Mouse (Mus musculus) limb, embryonic 11.5 days (tissue): ENCODE measurements around the gene Sorbs1. TPM values are rescaled to one million over a fixed set of nuclear protein-coding genes. Genes with fewer than 3 reads are reported as not detected.
A peak's percentile ranks its signal among the peaks of the same experiment; 100 is the strongest.

ENCODE experiments used
- ATAC-seq: fragments of 200-750 bp; cut with Nextera tagmentation; 2 replicates; pipeline ENCODE4 v1.8.0; 2017; ENCODE audit warnings: low read depth; ENCODE audit not compliant: insufficient number of reproducible peaks, low FRiP score, low TSS enrichment
- DNase-seq: peaks from one replicate; pipeline ENCODE4 v3.0.0-alpha.2; 2015; ENCODE audit warnings: low spot score
- H3K27ac ChIP-seq: fragments of 300-500 bp; sonication (generic); replicated peaks from 2 replicates; pipeline ENCODE4 v1.5.1; 2014; ENCODE audit warnings: low read depth, mild to moderate bottlenecking, low read length
- H3K27me3 ChIP-seq: fragments of 300-500 bp; sonication (generic); 2 replicates; pipeline ENCODE4 v1.6.1; 2014; ENCODE audit warnings: mild to moderate bottlenecking, low read length, mixed read lengths; ENCODE audit not compliant: control insufficient read depth, insufficient read depth
- H3K36me3 ChIP-seq: fragments of 300-500 bp; sonication (generic); 2 replicates; pipeline ENCODE4 v1.6.1; 2014; ENCODE audit warnings: mild to moderate bottlenecking, low read length, moderate library complexity, mixed read lengths; ENCODE audit not compliant: control insufficient read depth, insufficient read depth
- H3K4me1 ChIP-seq: fragments of 300-500 bp; sonication (generic); 2 replicates; pipeline ENCODE4 v1.6.1; 2014; ENCODE audit warnings: low read length, mixed read lengths; ENCODE audit not compliant: control insufficient read depth, insufficient read depth
- H3K4me2 ChIP-seq: fragments of 300-500 bp; sonication (generic); 2 replicates; pipeline ENCODE4 v1.6.1; 2014; ENCODE audit warnings: low read depth, mild to moderate bottlenecking, moderate library complexity; ENCODE audit not compliant: severe bottlenecking
- H3K4me3 ChIP-seq: fragments of 300-500 bp; sonication (generic); 2 replicates; pipeline ENCODE4 v1.5.1; 2014; ENCODE audit warnings: low read depth, low read length
- H3K9ac ChIP-seq: fragments of 300-500 bp; sonication (generic); 2 replicates; pipeline ENCODE4 v1.6.1; 2014; ENCODE audit warnings: mild to moderate bottlenecking, low read length
- H3K9me3 ChIP-seq: fragments of 300-500 bp; sonication (generic); 2 replicates; pipeline ENCODE4 v1.6.1; 2016; ENCODE audit warnings: low read length; ENCODE audit not compliant: control insufficient read depth
- WGBS: fragments of 180-500 bp; shearing (Covaris S2); extraction: QIAGEN DNeasy Blood & Tissue Kit; methylation state at CpG from one replicate; pipeline ENCODE4 v1.1.7; 2014; 5-methylcytosine and 5-hydroxymethylcytosine counted together
- polyA plus RNA-seq: library from polyadenylated mRNA; unstranded; fragments of >200 nt; fragmentation: Nextera tagmentation; extraction: Ambion mirVana; gene quantifications from 2 replicates; pipeline ENCODE4 v1.2.1, GENCODE M21; 2014

Gene Sorbs1
- polyA plus RNA-seq, 1 experiment from 2014 or later, result 25.8 TPM

- 85% methylated on average over 9 of the region's 9 CpGs for WGBS
- Histone ChIP-seq H3K4me1 (no peaks in the 10 kb centered on the region), H3K27me3 (no peaks in the 10 kb centered on the region), H3K9ac (no peak overlapping the region), H3K4me3 (no peak overlapping the region), H3K36me3 (no peaks in the 10 kb centered on the region), H3K9me3 (no peaks in the 10 kb centered on the region), H3K4me2 (no peak overlapping the region), H3K27ac (no peak overlapping the region)
- DNase-seq, result no peak
- no peak for ATAC-seq
These were observed 12.9 kb upstream of the Sorbs1 start for GRCm38 (mm10) chr19:40526367-40527014.

GRCm38 (mm10) chr19:40523431-40524005 lies 9.9 kb upstream of the Sorbs1 start:
- WGBS, result 77% methylated on average over 8 of the region's 8 CpGs
- H3K27me3 ChIP-seq, result no peaks in the 10 kb centered on the region
- H3K9ac ChIP-seq, result no peak overlapping the region
- no peaks in the 10 kb centered on the region for H3K9me3 ChIP-seq
- ATAC-seq, result no peak
- no peak overlapping the region for H3K27ac ChIP-seq
- H3K4me3 ChIP-seq, result no peak overlapping the region
- DNase-seq, result no peak
- no peak overlapping the region for H3K4me2 ChIP-seq
- no peaks in the 10 kb centered on the region for H3K36me3 ChIP-seq
- H3K4me1 ChIP-seq, result no peaks in the 10 kb centered on the region

- Histone ChIP-seq H3K27ac (no peak overlapping the region), H3K27me3 (no peaks in the 10 kb centered on the region), H3K4me1 (no peaks in the 10 kb centered on the region), H3K4me3 (no peak overlapping the region), H3K9me3 (no peaks in the 10 kb centered on the region), H3K9ac (no peak overlapping the region), H3K36me3 (no peaks in the 10 kb centered on the region), H3K4me2 (no peak overlapping the region)
- no peak for DNase-seq
- WGBS, result 85% methylated on average over 5 of the region's 5 CpGs
- ATAC-seq, result no peak
These were observed 6.8 kb upstream of the Sorbs1 start for GRCm38 (mm10) chr19:40520403-40520802.

- no peaks in the 10 kb centered on the region for H3K36me3 ChIP-seq
- WGBS, result 70% methylated on average over 1 of the region's 1 CpGs
- no peaks in the 10 kb centered on the region for H3K9me3 ChIP-seq
- no peak overlapping the region for H3K27ac ChIP-seq
- H3K9ac ChIP-seq, result no peak overlapping the region
- H3K4me2 ChIP-seq, result no peak overlapping the region
- H3K4me3 ChIP-seq, result no peak overlapping the region
- no peaks in the 10 kb centered on the region for H3K27me3 ChIP-seq
- DNase-seq (no peak), ATAC-seq (no peak)
- H3K4me1 ChIP-seq, result no peaks in the 10 kb centered on the region
These were observed 5.1 kb upstream of the Sorbs1 start for GRCm38 (mm10) chr19:40518706-40519105.

GRCm38 (mm10) chr19:40515596-40515995 lies 2.0 kb upstream of the Sorbs1 start:
- Histone ChIP-seq H3K9me3 (no peaks in the 10 kb centered on the region), H3K27me3 (no peaks in the 10 kb centered on the region), H3K9ac (no peak overlapping the region), H3K27ac (no peak overlapping the region), H3K36me3 (no peaks in the 10 kb centered on the region), H3K4me3 (no peak overlapping the region), H3K4me1 (0 out of 2 replicates have a peak, but pooled peaks cover 5% of the 10 kb centered on the region), H3K4me2 (no peak overlapping the region)
- ATAC-seq (no peak), DNase-seq (no peak)
- 92% methylated on average over 3 of the region's 3 CpGs for WGBS

GRCm38 (mm10) chr19:40514376-40514775 lies 797 bp upstream of the Sorbs1 start:
- ATAC-seq, result no peak
- no peaks in the 10 kb centered on the region for H3K9me3 ChIP-seq
- no peak overlapping the region for H3K4me3 ChIP-seq

GRCm38 (mm10) chr19:40512500-40513421 lies 818 bp downstream of the Sorbs1 start:
- Histone ChIP-seq H3K27ac (peak overlapping the region; percentile 65; the same call in 1 of the 2 replicates), H3K4me2 (peak overlapping the region; percentile 78), H3K4me3 (peak overlapping the region; percentile 63), H3K4me1 (0 out of 2 replicates have a peak, but pooled peaks cover 5% of the 10 kb centered on the region), H3K36me3 (no peaks in the 10 kb centered on the region), H3K9me3 (no peaks in the 10 kb centered on the region), H3K9ac (peak overlapping the region; percentile 77), H3K27me3 (no peaks in the 10 kb centered on the region)
- WGBS, result 2% methylated on average over 34 of the region's 34 CpGs
- ATAC-seq (peak; percentile 27), DNase-seq (peak; percentile 68)

More at GRCm38 (mm10) chr19:40514376-40514775, 797 bp upstream of the Sorbs1 start:
- Histone ChIP-seq H3K4me2 (no peak overlapping the region), H3K27ac (no peak overlapping the region), H3K4me1 (0 out of 2 replicates have a peak, but pooled peaks cover 5% of the 10 kb centered on the region), H3K36me3 (no peaks in the 10 kb centered on the region), H3K9ac (no peak overlapping the region), H3K27me3 (no peaks in the 10 kb centered on the region)
- WGBS, result 81% methylated on average over 7 of the region's 7 CpGs
- no peak for DNase-seq

GRCm38 (mm10) chr19:40511679-40512309 lies 1.8 kb downstream of the Sorbs1 start:
- no peak overlapping the region for H3K4me3 ChIP-seq
- ATAC-seq (no peak), DNase-seq (no peak)

More at GRCm38 (mm10) chr19:40511679-40512309, 1.8 kb downstream of the Sorbs1 start:
- H3K4me1 ChIP-seq, result 0 out of 2 replicates have a peak, but pooled peaks cover 5% of the 10 kb centered on the region
- H3K9me3 ChIP-seq, result no peaks in the 10 kb centered on the region
- H3K27me3 ChIP-seq, result no peaks in the 10 kb centered on the region
- no peaks in the 10 kb centered on the region for H3K36me3 ChIP-seq
- 13% methylated on average over 5 of the region's 5 CpGs for WGBS
- no peak overlapping the region for H3K27ac ChIP-seq
- H3K4me2 ChIP-seq, result peak overlapping the region; percentile 78
- no peak overlapping the region for H3K9ac ChIP-seq
